Mouse (Mus musculus) heart, adult 2 months (tissue): ENCODE data around the gene Plcb4. TPM values are rescaled to one million over a fixed set of nuclear protein-coding genes. Genes with fewer than 3 reads are reported as not detected.

Source experiments
- DNase-seq, 2 experiments: peaks; one replicate each; pipeline ENCODE4 v3.0.0; 2021
- H3K27ac ChIP-seq: fragments of 200-600 bp; 2 replicates; pipeline ENCODE4 v1.8.1; 2022
- H3K27me3 ChIP-seq: fragments of 200-500 bp; 2 replicates; pipeline ENCODE4 v1.6.1; 2012; ENCODE audit warnings: mild to moderate bottlenecking, low read length, inconsistent platforms, mixed read lengths; ENCODE audit not compliant: control insufficient read depth, insufficient read depth
- H3K36me3 ChIP-seq: fragments of 200-500 bp; 2 replicates; pipeline ENCODE4 v1.6.1; 2012; ENCODE audit warnings: low read length, inconsistent platforms; ENCODE audit not compliant: control insufficient read depth, insufficient read depth
- H3K4me1 ChIP-seq: fragments of 200-500 bp; 2 replicates; pipeline ENCODE4 v1.6.1; 2011; ENCODE audit warnings: low read length; ENCODE audit not compliant: control insufficient read depth, insufficient read depth
- H3K4me3 ChIP-seq: fragments of 200-600 bp; 2 replicates; pipeline ENCODE4 v1.8.1; 2022
- H3K79me2 ChIP-seq: fragments of 200-500 bp; replicated peaks from 2 replicates; pipeline ENCODE4 v1.6.1; 2012; ENCODE audit warnings: mild to moderate bottlenecking, inconsistent platforms, low read length, moderate library complexity, mixed read lengths; ENCODE audit not compliant: control insufficient read depth, insufficient read depth
- H3K9ac ChIP-seq: fragments of 200-500 bp; 2 replicates; pipeline ENCODE4 v1.6.1; 2012; ENCODE audit warnings: low read depth, mild to moderate bottlenecking, control low read depth, inconsistent platforms, low read length, mixed read lengths
- CTCF ChIP-seq: fragments of 200-600 bp; IDR thresholded peaks from 2 replicates; pipeline ENCODE4 v1.8.1; 2022; ENCODE audit warnings: antibody characterized with exemption, mild to moderate bottlenecking, moderate library complexity
- EP300 ChIP-seq: fragments of 200-500 bp; IDR thresholded peaks from 2 replicates; pipeline ENCODE4 v1.6.1; 2011; ENCODE audit warnings: low read depth, low read length, control low read depth; ENCODE audit not compliant: insufficient read depth
- POLR2A ChIP-seq: fragments of 200-500 bp; IDR thresholded peaks from 2 replicates; pipeline ENCODE4 v1.6.1; 2011; ENCODE audit warnings: mild to moderate bottlenecking, low read depth, low read length, control low read depth; ENCODE audit not compliant: insufficient read depth
- WGBS: fragments of 180-500 bp; shearing (Covaris S2); methylation state at CpG from one replicate; pipeline ENCODE4 v1.1.7; 2018; 5-methylcytosine and 5-hydroxymethylcytosine counted together
- intact Hi-C: fragments of 180-260 bp; cut with DNase I; formaldehyde crosslinking; loops from one replicate; pipeline ENCODE4 v1.15.1; 2025
- polyA plus RNA-seq: library from polyadenylated mRNA; depleted of rRNA; stranded (reverse); fragments of >200 nt; gene quantifications from 2 replicates; pipeline ENCODE4 v1.2.3, GENCODE M21; 2012
- total RNA-seq, 2 experiments: library from RNA; stranded (reverse); gene quantifications; 2 replicates each; pipeline ENCODE4 v1.2.3; 2021

Gene Plcb4
- total and polyA plus RNA-seq, 3 experiments, result 23.1 to 60.2 (median 55.0) TPM

GRCm38 (mm10) chr2:135627821-135628220 is 31.0 kb upstream of the Plcb4 start:
- intact Hi-C loops, result no loop called here
- Histone ChIP-seq H3K36me3 (no peaks in the 10 kb centered on the region), H3K27me3 (no peaks in the 10 kb centered on the region), H3K79me2 (no peaks in the 10 kb centered on the region), H3K4me1 (no peaks in the 10 kb centered on the region), H3K9ac (no peak overlapping the region), H3K27ac (no peak overlapping the region), H3K4me3 (no peak overlapping the region)
- DNase-seq, result no peak
- WGBS, result 88% methylated on average over 2 of the region's 2 CpGs
- TF ChIP-seq POLR2A (no peak), CTCF (no peak), EP300 (no peak)

DNA sequence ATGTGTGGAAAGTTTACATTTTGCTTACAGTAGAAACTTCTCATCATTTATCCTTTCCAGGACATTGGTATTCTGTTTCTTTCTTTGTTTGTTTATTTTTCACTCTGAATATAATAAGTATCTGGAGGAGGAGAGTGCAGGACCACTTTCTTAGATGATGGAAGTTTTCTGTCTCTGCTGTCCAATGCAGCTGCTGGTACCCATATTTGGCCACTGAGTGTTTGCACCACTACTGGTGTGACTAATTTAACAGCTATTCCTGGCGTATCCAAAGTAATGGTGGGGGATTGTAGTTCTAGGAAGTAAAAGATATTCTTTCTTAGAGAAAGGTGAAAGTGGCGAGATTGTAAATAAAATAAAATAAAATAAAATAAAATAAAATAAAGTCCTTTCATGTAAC is 21.6 kb upstream of the Plcb4 start:
- Histone ChIP-seq H3K4me3 (no peak overlapping the region), H3K79me2 (no peaks in the 10 kb centered on the region), H3K4me1 (no peaks in the 10 kb centered on the region), H3K27me3 (no peaks in the 10 kb centered on the region; the same call in 1 of the 2 replicates), H3K36me3 (no peaks in the 10 kb centered on the region), H3K9ac (no peak overlapping the region), H3K27ac (no peak overlapping the region)
- intact Hi-C loops, result no loop called here
- WGBS, result 84% methylated on average over 2 of the region's 2 CpGs
- TF ChIP-seq CTCF (no peak), EP300 (no peak), POLR2A (no peak)
- DNase-seq, result no peak

DNA sequence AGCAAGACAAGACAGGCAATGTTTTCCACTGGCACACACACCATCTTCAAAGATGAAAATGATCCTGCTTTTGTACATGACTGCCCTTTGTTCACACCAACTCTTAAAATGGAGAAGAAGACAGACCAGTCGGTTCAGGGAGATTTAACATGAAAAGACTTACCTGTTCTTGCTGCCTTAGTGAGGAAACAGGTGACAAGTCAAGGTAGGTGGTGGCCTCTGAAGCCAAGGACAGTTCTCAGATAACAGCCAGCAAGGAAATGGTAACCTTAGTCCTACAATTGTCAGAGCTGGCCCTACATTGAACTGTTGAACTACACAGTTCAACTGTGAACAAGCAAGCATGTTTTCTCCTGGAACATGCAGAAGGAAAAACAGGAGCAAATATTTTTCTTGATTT is 17.8 kb upstream of the Plcb4 start:
- Histone ChIP-seq H3K36me3 (no peaks in the 10 kb centered on the region), H3K4me1 (no peaks in the 10 kb centered on the region), H3K27me3 (no peaks in the 10 kb centered on the region; the same call in 1 of the 2 replicates), H3K4me3 (no peak overlapping the region), H3K9ac (no peak overlapping the region), H3K27ac (no peak overlapping the region), H3K79me2 (no peaks in the 10 kb centered on the region)
- WGBS, result 80% methylated on average over 1 of the region's 1 CpGs
- DNase-seq, result no peak
- intact Hi-C loops, result loop anchor here (5.0 kb wide), 1 partner anchor 59 kb away; no protein-coding TSS in a partner anchor
- no peak for TF ChIP-seq CTCF

DNA sequence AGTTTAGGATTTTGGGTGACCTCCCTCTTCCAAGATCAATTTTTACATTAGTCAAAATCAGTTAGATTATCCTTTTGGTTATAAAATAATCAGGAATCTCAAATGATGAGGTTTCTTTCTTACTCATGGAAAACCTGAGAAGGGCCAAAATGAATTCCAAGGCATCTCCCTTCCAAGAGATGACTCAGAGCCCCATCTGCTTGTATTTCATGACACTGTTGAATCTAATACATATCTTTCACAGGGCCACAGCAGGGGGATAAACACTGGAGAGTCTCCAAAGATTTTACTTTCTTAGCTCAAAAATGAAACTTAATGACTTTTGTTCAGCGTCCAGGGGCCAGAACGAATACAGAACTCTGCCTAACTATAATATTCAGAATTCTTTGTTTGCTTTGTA is 17.2 kb upstream of the Plcb4 start:
- no peak for DNase-seq
- no peaks in the 10 kb centered on the region for H3K79me2 ChIP-seq
- no peak overlapping the region for H3K4me3 ChIP-seq
- H3K36me3 ChIP-seq, result no peaks in the 10 kb centered on the region
- TF ChIP-seq POLR2A, result no peak
- TF ChIP-seq CTCF, result no peak
- no peak for TF ChIP-seq EP300
- H3K27ac ChIP-seq, result no peak overlapping the region
- intact Hi-C loops, result loop anchor here (5.0 kb wide), 1 partner anchor 59 kb away; no protein-coding TSS in a partner anchor
- H3K4me1 ChIP-seq, result no peaks in the 10 kb centered on the region
- H3K27me3 ChIP-seq, result no peaks in the 10 kb centered on the region; the same call in 1 of the 2 replicates
- no peak overlapping the region for H3K9ac ChIP-seq
- 77% methylated on average over 2 of the region's 2 CpGs for WGBS

DNA sequence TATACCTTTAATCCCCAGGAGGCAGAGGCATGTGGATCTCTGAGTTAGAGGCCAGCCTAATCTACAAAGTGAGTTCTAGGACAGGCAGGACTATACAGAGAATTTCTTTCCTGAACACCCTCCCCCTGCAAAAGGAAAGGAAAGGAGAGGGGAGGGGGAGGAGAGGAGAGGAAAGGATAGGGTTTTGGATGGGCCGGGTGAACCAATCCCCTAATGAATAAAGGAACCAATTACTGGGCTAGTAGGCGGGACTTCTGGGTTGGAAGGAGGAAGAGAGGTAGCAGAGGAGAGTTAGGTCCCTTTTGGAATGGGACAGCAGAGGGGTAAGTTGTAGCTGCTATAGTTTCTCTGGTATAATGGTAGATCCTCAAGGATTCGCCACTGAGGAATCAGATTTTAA is 12.6 kb upstream of the Plcb4 start:
- 76% methylated on average over 3 of the region's 3 CpGs for WGBS

DNA sequence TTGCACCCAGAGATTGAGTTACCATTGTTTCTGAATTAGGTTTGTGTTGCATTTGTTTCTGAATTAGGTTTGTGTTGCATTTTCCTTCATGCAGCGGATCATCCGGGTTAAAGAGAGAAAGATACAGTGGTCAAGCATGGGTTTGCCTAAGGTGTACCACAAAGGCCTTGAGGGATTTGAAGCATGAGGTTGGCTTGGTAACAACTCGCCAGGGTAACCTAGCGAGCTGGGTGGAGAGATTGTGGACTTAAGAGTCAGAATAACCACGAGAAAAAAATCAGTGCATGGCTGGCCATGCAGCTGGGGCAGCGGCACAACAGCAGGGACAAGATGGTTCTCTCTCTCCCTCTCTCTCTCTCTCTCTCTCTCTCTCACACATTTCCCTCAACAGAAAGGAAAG is 12.2 kb upstream of the Plcb4 start:
- intact Hi-C loops, result no loop called here
- no peak overlapping the region for H3K4me3 ChIP-seq
- H3K27ac ChIP-seq, result no peak overlapping the region
- no peak overlapping the region for H3K9ac ChIP-seq
- no peak for DNase-seq
- H3K36me3 ChIP-seq, result no peaks in the 10 kb centered on the region
- no peaks in the 10 kb centered on the region for H3K79me2 ChIP-seq
- 88% methylated on average over 6 of the region's 6 CpGs for WGBS
- H3K4me1 ChIP-seq, result no peaks in the 10 kb centered on the region
- no peak for TF ChIP-seq POLR2A
- TF ChIP-seq EP300, result no peak
- TF ChIP-seq CTCF, result no peak
- no peaks in the 10 kb centered on the region; the same call in 1 of the 2 replicates for H3K27me3 ChIP-seq

More for the DNA sequence above, 12.6 kb upstream of the Plcb4 start:
- no peaks in the 10 kb centered on the region for H3K4me1 ChIP-seq
- H3K9ac ChIP-seq, result no peak overlapping the region
- intact Hi-C loops, result no loop called here
- H3K4me3 ChIP-seq, result no peak overlapping the region
- no peaks in the 10 kb centered on the region; the same call in 1 of the 2 replicates for H3K27me3 ChIP-seq
- H3K79me2 ChIP-seq, result no peaks in the 10 kb centered on the region
- no peaks in the 10 kb centered on the region for H3K36me3 ChIP-seq
- no peak overlapping the region for H3K27ac ChIP-seq
- DNase-seq, result no peak
- TF ChIP-seq CTCF (no peak), POLR2A (no peak), EP300 (no peak)

- intact Hi-C loops, result no loop called here
- 72% methylated on average over 4 of the region's 4 CpGs for WGBS
- Histone ChIP-seq H3K79me2 (no peaks in the 10 kb centered on the region), H3K4me1 (no peaks in the 10 kb centered on the region), H3K4me3 (no peak overlapping the region), H3K36me3 (no peaks in the 10 kb centered on the region), H3K27ac (no peak overlapping the region), H3K27me3 (no peaks in the 10 kb centered on the region), H3K9ac (no peak overlapping the region)
- DNase-seq, result no peak
- TF ChIP-seq CTCF (no peak), EP300 (no peak), POLR2A (no peak)
These were observed 10.8 kb upstream of the Plcb4 start for GRCm38 (mm10) chr2:135647985-135648384.
